Mouse (Mus musculus): Measurements from ENCODE around the gene Tssc4.

DNA sequence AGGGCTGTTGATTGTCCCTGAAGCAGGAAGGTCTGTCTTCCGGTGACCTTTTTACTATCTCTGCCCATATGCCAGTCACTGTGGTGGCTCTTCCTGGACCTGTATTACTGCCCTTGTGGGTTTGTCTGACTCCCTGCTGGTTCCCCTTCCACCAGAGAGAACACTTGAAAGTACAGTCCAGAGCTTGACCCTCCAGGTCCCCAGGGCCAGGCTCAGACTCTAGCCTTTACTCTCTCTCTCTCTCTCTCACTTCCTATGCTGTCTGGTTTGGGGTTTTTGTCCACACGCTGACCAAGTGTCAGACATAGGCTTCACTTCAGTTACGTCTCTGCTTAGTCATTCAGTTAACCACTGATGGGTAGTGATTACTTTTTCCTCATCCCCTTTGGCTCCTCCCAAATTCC, 26.1 kb upstream of the Tssc4 start:
- TF ChIP-seq CTCF (IDR thresholded peaks at IDR 0.05; ENCODE audit: low read depth, low read length): no peak
- TF ChIP-seq POLR2A (IDR thresholded peaks at IDR 0.05; ENCODE audit: borderline replicate concordance, low read depth, low read length): no peak

All from bone marrow macrophage, adult 2 months (primary cell).